Mouse (Mus musculus): ENCODE results near the gene Dock9.

The Dock9 gene

GRCm38 (mm10) chr14:121797457-121798410 lies at the start of gene Dock9:
Gene Dock9, minus strand, starts transcription at chr14:121797837.
- DNase-seq (ENCODE audit: low spot score in 2 of 2) = peak; percentile 83 to 84

DNA sequence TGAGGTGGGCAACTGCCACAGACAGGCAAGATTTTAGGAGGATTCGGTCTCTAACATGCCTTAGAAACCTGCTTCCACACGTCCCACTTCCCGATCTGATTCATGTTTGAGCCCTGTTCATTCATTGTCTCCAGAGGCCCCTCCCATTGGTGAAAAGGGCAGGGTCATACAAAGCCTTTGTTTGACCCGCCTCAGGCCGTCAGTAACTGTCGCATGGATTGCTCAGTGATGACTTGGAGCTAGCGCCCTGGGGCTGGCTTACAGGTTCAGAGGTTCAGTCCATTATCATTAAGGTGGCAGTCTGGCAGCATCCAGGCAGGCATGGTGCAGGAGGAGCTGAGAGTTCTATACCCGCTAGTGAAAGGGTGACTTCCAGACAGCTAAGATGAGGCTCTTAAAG lies 46.8 kb upstream of the Dock9 start:
- no peak for DNase-seq (ENCODE audit: low spot score in 2 of 2)

- no peak for DNase-seq (ENCODE audit: low spot score in 2 of 2)
These were observed 42.6 kb upstream of the Dock9 start for GRCm38 (mm10) chr14:121840217-121840616.

- DNase-seq (ENCODE audit: low spot score in 2 of 2) = no peak
These were observed 40.5 kb upstream of the Dock9 start for GRCm38 (mm10) chr14:121838161-121838560.

DNA sequence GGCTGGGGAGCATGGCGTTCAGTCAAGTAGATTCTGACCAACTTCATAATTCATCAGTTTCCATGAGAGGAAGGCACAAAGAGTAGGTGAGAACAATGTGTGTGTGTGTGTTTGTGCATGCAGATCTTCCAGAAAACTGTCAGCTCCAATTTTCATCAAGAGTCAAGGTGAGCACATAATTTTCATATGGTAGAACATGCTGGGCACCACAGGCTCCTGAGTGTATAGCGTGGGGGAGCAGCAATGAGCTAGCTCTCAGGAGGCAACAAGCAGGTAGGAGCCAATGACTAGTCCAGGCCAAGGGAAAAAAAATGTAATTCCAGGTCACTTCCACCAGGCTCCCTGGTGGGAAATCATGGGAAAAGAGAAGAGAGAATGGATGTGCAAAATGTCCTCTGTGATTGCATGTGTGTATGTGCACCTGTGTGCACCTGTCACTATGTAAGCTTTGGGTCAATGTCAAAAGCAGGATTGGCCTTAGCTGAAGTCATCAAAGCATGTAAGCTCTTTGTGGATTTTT lies 35.4 kb upstream of the Dock9 start:
- no peak for DNase-seq (ENCODE audit: low spot score in 2 of 2)

GRCm38 (mm10) chr14:121829816-121830442 lies 32.3 kb upstream of the Dock9 start:
- no peak for DNase-seq (ENCODE audit: low spot score in 2 of 2)

DNA sequence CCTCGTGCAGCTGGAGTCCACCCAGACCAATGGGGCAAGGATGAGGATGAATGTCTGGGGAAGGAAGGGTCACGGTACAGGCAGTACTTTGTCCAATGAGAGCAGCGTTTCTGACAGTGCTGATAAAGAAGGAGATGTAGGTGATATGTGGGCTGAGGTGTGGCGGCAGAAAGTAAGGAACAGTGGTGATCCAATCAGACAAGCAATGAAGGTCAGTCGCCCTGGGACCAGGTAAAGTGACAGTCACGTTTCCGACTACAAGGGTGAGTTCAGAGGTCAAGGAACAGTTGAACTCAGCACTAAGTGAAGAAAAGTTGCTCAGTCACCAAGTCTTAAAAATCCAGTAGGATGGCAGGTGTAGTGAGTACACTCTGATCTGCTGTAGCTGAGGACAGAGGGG lies 29.5 kb upstream of the Dock9 start:
- no peak for DNase-seq (ENCODE audit: low spot score in 2 of 2)

DNA sequence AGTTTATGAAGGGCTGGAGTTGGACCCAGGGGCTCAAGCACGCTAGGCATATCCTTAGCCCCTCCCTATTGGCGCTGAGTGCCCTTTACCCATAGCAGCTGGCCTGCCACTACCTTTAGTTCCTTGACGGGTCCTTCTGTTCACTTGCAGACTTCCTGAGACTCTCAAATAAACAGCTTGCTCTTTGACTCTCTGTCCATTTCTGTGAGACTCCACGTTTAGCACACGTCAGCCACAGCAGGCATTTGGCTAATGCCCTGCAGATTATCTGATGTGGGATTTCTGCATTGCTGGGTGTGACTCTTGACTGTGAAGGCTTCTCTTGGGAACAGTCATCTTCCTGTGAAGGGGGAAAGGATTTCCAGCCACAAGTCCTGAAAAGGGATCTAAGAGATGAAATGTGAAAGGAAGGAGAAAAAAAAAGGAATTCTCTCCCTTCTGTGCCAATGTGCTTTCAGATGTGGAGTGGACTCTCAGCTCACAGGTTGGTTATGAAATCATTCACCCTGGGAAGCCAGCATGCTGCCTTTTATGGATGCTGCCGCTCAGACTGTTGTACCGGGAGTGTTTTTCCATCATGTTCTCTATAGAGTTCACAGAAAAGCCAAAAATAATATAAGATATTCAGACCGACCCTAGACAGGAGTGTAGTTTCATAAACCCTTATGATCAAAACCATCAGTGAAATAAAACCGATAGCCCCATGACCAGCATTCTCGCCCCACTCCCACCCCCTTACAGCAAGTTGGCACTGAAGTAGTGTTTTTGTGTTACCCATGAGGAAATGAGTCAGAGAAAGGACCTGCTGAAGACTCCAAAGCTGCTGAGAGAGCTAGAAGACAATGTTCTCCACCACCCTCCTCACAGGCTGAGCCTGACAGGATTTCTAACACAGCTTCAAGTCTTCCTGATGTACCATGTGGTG lies 28.1 kb upstream of the Dock9 start:
- no peak for DNase-seq (ENCODE audit: low spot score in 2 of 2)

GRCm38 (mm10) chr14:121824322-121825103 lies 26.9 kb upstream of the Dock9 start:
- DNase-seq (ENCODE audit: low spot score in 2 of 2) = no peak

GRCm38 (mm10) chr14:121822997-121823396 lies 25.4 kb upstream of the Dock9 start:
- no peak for DNase-seq (ENCODE audit: low spot score in 2 of 2)

DNA sequence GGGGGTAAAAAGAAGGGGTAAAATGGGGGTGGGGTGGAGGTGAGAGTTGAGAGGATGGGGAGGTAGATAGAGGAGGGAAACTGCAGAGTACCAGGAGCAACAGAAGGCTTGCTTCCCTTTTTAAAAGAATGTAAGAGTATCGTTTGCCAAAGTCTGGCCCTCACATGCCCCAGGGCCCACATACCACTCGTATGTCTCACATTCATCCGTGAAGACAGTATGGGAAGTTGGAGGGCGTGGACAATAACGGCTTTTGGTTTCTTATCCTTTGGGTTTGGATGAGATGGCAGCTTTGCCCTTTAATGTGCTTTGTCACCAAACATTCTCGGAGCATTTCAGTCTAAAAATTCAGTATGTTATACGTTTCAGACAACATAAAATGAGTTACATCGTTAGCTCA lies 24.9 kb upstream of the Dock9 start:
- no peak for DNase-seq (ENCODE audit: low spot score in 2 of 2)

GRCm38 (mm10) chr14:121806791-121807190 lies 9.2 kb upstream of the Dock9 start:
- DNase-seq (ENCODE audit: low spot score in 2 of 2) = no peak

DNA sequence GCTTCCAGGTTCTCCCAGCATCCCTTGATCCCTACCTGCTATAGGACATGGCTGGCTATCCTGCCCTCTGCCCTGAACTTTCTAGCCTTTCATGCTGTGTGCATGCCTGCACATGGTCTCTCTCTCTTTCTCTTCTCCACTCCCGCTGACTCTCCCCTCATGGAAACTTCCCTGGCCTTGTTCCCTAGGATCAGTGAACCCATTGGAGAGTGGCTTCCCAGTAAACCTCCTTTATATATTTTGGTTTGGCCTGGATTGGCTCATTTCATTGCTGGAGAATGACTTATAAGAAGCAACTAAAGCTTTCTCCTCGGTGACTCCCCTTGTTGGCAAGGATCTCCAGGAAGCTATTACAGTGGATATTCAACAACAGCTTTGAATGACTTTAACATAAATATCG lies 8.7 kb upstream of the Dock9 start:
- DNase-seq (ENCODE audit: low spot score in 2 of 2) = no peak

- no peak for DNase-seq (ENCODE audit: low spot score in 2 of 2)
These were observed 6.8 kb upstream of the Dock9 start for GRCm38 (mm10) chr14:121804461-121804860.

- DNase-seq (ENCODE audit: low spot score in 2 of 2) = no peak
These were observed 3.3 kb upstream of the Dock9 start for GRCm38 (mm10) chr14:121800962-121801361.

DNA sequence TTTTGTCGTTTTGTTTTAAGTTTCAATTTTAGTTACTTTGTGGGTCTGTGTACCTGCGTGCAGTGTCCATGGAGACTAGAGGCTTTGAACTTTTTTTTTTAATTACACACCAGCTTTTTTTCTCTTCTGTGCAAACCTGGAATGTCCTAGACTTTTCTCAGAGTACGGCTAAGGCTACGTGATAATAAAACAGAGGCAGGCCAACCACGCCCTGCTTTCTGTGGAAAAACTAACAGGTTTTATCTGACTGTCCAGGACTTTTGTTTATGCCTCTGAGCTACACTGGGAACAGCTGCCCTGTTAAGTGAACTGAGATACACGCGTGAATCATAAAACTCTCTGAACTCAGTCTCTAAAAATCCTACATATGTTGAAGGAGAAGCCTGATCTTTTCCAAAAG lies 1.5 kb upstream of the Dock9 start:
- DNase-seq (ENCODE audit: low spot score in 2 of 2) = no peak

DNA sequence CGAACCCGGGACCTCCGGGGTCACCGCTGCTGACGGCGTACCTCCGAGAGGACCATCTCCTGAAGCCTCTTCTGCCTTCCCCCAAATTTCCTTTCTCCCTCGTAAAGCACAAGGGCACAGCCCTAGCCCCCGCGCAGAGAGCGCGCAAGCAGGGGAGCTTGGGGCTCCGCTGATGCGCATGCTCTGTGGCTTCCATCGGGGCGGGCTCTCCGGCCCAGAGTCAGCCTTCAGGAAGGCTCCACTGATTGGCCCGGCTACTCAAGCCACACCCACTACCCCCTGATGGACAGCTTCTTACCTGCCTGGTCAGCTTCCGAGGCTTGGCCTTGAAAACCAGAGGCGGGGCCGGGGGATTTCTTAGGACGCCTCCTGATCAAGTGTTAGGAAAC lies 768 bp upstream of the Dock9 start:
- DNase-seq (ENCODE audit: low spot score in 2 of 2) = peak; percentile 95 to 96

- peak in 1 of 2 experiments; percentile 52 for DNase-seq (ENCODE audit: low spot score in 2 of 2)
These were observed 823 bp downstream of the Dock9 start for GRCm38 (mm10) chr14:121796571-121797456.

GRCm38 (mm10) chr14:121795536-121795935 lies 2.1 kb downstream of the Dock9 start:
- DNase-seq (ENCODE audit: low spot score in 2 of 2) = no peak

- DNase-seq (ENCODE audit: low spot score in 2 of 2) = no peak
These were observed 4.0 kb downstream of the Dock9 start for GRCm38 (mm10) chr14:121793639-121794038.

Measured in right cerebral cortex, postnatal 10 days (tissue).